Mouse (Mus musculus): Measurements from ENCODE around the gene Lrrc4. TPM values are rescaled to one million over a fixed set of nuclear protein-coding genes. Genes with fewer than 3 reads are reported as not detected.
A peak's percentile ranks its signal among the peaks of the same experiment; 100 is the strongest.

Lrrc4 gene
- polyA plus RNA-seq (2017; shearing (Covaris generic)) = under 1 TPM; 0.37 to 0.42 TPM

GRCm38 (mm10) chr6:28831011-28831853 lies at the start of gene Lrrc4:
Gene Lrrc4, minus strand, starts transcription at chr6:28831747.
- no peak for ATAC-seq

GRCm38 (mm10) chr6:28880909-28881308 lies 49.4 kb upstream of the Lrrc4 start:
- ATAC-seq = no peak

DNA sequence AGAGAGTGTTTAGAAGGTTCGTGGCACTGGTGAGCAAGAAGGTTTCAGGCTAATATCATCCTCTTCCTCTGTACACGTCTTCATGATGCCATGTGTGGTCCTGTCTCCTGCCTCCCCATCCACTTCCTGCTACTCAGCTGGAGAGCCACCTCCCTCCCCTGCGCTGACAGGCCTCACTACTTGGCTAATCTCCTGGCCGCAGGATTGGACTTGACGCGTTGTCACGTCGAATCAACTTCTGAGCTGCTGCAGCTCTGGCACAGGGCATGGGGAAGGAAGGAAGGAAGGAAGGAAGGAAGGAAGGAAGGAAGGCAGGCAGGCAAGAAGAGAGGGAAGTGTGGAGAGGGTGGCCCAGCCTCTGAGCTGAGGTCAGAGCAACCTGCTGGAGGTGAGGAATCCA lies 47.8 kb upstream of the Lrrc4 start:
- ATAC-seq = no peak

DNA sequence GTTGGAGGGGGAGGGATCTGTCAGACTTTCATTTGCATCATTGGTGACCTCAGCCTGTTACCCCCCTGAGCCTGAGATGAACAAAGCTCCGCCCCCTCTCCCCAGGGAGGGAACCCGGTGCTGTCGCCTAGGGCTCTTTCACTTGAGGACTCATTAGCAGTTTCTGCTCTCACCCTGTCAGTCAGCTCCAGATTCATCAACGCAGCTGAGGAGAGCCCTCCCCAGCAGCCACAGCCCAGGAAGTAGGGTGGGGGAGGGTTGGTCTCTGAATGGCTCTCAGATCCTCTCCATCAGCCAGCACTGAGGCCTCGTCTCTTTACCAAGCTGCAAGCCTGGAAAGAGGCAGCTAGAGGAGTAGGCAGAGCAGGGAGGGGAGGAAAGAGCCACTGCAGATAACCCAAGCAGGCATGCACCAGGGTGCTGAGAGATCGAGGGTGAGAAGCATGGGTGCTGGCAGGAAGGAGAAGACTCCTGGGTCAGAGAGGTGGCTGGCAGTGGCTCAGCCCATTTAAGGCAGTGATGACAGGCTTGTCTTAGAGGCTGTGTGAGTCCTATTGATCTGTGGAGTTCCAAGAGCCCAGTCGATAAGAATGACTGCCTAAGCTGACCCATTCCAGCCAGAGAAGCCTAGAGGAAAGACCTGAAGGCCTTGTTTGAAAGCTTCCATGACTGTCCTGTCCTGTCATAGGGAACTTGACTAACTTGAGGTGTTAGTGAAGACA lies 46.6 kb upstream of the Lrrc4 start:
- peak; percentile 82 for ATAC-seq

GRCm38 (mm10) chr6:28876492-28876891 lies 44.9 kb upstream of the Lrrc4 start:
- ATAC-seq = no peak

GRCm38 (mm10) chr6:28875333-28875732 lies 43.8 kb upstream of the Lrrc4 start:
- no peak for ATAC-seq

DNA sequence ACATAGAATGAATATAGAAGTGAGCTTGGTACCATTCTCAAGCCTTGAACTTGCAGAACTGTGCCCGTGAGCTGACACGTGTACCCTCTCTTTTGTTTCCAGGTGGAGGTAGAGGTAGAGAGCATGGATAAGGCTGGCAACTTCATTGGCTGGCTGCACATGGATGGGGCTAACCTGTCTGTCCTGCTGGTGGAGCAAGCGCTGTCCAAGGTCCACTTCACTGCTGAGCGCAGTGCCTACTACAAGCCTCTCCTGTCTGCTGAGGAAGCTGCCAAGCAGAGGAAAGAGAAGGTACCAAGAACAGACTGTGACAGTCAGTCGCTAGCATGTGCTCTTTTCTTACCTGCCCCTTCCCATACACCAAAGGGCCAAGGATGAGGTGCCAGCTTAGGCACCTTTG lies 43.2 kb upstream of the Lrrc4 start:
- ATAC-seq = no peak

GRCm38 (mm10) chr6:28874053-28874452 lies 42.5 kb upstream of the Lrrc4 start:
- ATAC-seq = no peak

GRCm38 (mm10) chr6:28872421-28872795 lies 40.9 kb upstream of the Lrrc4 start:
- no peak for ATAC-seq

- no peak for ATAC-seq
Observed at GRCm38 (mm10) chr6:28871725-28872420, 40.3 kb upstream of the Lrrc4 start.

DNA sequence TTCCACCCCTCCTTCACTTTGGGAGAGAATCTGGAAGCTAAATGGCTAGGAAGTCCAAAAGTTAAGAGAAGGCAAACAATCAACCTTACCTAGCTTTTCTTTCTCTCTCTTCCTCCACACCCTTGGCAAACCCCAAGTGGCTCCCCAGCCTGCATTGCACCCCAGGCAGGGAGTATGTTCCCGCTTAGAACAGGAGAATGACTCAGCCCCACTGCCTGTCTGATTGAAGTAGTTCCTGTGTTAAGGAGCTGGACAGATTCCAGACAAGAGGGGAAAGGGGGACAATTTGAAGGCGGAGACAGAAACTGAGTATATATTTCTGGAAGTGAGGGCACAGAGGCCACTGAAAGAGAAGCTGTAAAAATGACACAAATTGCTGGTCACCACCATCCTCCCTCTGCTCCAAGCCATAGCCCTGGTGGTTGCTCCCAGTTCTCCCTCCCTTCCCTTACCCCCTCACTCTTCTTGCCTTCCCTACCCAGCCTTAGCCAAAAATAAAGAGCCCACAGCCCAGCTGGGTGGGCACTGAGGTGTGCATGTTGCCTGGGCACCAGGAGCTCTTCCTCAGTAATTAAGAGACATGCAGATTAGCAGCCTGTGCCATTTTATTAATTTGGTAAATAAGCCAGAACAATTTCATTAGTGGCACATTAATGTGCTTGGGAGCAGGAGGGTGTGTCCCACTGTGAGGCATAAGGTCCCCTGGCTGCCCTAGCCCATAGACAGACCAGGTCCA lies 36.1 kb upstream of the Lrrc4 start:
- no peak for ATAC-seq

GRCm38 (mm10) chr6:28866206-28866605 lies 34.7 kb upstream of the Lrrc4 start:
- no peak for ATAC-seq

DNA sequence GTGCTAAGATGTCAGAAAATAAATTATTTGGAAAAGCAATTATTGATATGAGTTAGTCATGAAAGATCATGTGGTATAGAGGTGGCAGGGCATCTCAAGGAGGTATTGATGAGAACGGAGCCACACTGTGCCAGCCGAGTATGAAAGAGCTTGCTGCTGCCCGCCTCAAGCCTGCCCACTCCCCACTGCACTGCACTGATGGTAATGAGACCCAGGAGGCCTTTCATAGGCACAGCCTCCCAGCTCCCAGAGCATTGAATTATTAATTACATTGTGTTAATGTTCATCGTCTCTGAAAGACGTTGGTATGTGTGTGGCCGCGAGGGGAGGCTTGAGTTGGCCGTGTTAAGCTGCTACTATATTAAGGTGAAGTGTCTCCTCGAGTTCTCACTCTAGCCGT lies 33.6 kb upstream of the Lrrc4 start:
- no peak for ATAC-seq

DNA sequence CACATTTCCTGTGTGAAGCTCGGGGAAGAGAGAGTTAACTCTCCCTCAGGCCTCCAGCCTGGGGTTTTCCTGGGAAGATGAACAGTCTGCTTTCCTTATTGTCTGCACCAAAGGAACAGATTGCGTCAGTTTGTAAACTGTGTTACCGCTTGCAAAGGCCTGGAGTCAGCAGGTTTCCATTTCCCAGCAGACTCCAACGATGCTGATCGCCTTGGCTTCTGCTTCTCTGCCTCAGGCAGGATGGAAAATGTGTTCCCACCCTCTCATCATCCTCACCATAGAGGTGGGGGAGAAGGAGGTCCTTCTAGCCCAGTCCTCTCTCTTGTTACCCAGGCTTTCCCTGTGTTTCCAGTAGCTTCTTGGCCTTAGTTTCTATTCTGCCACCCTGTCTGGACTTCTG lies 33.1 kb upstream of the Lrrc4 start:
- ATAC-seq = no peak

- ATAC-seq = no peak
Observed at GRCm38 (mm10) chr6:28862304-28862703, 30.8 kb upstream of the Lrrc4 start.

GRCm38 (mm10) chr6:28860922-28861321 lies 29.4 kb upstream of the Lrrc4 start:
- ATAC-seq = no peak

DNA sequence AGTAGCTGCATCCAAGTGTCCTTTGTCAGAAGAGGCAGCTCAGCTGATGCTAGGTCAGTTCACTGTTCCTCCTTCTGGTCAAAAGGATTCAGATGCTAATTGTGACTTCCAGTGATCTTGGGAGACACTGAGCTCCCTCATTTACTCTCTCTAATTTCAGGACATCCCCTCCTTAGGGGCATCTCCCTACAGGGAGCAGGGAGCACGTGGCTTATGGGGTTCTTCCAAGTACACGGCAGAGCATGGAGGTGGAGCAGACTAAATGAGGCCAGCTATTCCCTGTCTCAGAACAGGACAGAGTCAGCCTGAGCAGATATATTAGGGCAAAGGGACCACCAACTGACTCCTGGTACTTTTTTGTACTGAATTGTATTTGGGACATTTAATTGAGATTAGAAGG lies 28.9 kb upstream of the Lrrc4 start:
- ATAC-seq = no peak

DNA sequence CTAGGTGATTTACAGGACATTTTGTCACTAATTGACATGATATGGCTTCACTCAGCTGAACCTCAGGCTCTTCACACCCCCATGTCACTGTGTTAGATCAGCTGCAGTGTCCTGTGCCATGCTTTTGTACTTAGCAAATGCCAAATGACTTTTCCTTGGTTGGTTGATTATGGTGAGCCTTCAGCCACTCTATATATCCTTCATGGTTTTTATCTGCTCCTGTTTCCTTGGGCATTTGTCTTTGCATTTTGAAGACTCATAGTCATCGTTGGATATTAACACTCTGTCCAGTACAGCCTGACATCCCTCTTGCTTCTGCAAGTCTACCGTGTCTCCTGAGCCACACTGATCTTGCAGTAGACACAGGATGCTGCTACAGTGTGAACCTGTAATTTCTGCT lies 27.5 kb upstream of the Lrrc4 start:
- no peak for ATAC-seq

- ATAC-seq = no peak
Observed at GRCm38 (mm10) chr6:28857198-28858180, 25.9 kb upstream of the Lrrc4 start.

DNA sequence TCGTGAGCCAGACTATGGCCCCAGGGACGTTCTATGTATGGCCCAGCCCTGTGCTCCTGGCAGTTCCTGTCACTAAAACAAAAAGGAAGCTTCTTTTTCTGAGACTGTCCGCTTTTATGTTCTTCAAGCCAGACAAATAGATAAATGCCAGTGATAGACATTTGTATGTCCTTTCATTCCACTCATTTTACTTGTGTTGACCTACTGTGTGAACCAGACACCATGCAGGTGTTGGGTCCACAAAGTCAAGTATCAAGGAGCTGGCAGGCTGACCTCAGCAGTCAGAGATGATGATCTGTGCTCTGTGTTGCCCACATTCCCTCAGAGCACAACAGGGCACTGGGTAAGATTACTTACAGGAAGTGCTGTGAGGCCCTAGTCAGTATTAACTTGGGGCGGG lies 25.2 kb upstream of the Lrrc4 start:
- no peak for ATAC-seq

- no peak for ATAC-seq
Observed at GRCm38 (mm10) chr6:28855442-28855841, 23.9 kb upstream of the Lrrc4 start.

DNA sequence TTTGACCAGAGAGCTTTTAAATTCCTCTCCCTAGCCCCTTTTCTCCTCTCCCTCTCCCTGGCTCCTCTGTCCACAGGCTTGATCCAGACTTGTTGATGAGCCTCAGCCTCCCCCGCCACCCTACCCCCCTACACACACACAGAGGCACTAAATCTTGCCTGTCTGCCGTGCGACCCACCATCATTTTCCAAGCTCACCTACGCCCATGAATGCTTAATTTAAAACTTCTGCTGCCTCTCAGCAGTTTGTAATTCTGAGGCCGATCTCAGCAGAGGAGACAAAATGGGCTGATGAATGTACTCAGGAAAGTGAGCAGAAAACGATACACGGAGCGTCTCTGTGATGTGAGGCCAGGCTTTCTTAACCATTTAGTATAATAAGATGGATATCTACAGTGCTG lies 23.1 kb upstream of the Lrrc4 start:
- ATAC-seq = no peak
